Mouse (Mus musculus) kidney, postnatal 0 days (tissue): ENCODE results near the gene Art4. TPM values are rescaled to one million over a fixed set of nuclear protein-coding genes. Genes with fewer than 3 reads are reported as not detected.

Experiments used
- ATAC-seq: fragments of 200-750 bp; cut with Nextera tagmentation; replicated peaks from 2 replicates; pipeline ENCODE4 v1.8.0; 2017; ENCODE audit warnings: low read depth, moderate number of reproducible peaks, moderate TSS enrichment, moderate library complexity; ENCODE audit not compliant: low FRiP score
- DNase-seq: peaks from one replicate; pipeline ENCODE4 v3.0.0-alpha.2; 2016; ENCODE audit warnings: low spot score
- H3K27ac ChIP-seq: fragments of 300-500 bp; sonication (generic); 2 replicates; pipeline ENCODE4 v1.5.1; 2014; ENCODE audit warnings: mild to moderate bottlenecking
- H3K27me3 ChIP-seq: fragments of 300-500 bp; sonication (generic); 2 replicates; pipeline ENCODE4 v1.6.1; 2014; ENCODE audit warnings: low read length, mixed read lengths; ENCODE audit not compliant: insufficient read depth
- H3K36me3 ChIP-seq: fragments of 300-500 bp; sonication (generic); 2 replicates; pipeline ENCODE4 v1.6.1; 2014; ENCODE audit warnings: low read length, mixed read lengths; ENCODE audit not compliant: insufficient read depth
- H3K4me1 ChIP-seq: fragments of 300-500 bp; sonication (generic); replicated peaks from 2 replicates; pipeline ENCODE4 v1.6.1; 2014; ENCODE audit warnings: antibody characterized with exemption, low read length, mixed read lengths; ENCODE audit not compliant: insufficient read depth
- H3K4me2 ChIP-seq: fragments of 300-500 bp; sonication (generic); 2 replicates; pipeline ENCODE4 v1.6.1; 2014; ENCODE audit warnings: mild to moderate bottlenecking, low read length, moderate library complexity, mixed read lengths
- H3K4me3 ChIP-seq: fragments of 300-500 bp; sonication (generic); replicated peaks from 2 replicates; pipeline ENCODE4 v1.5.1; 2014; ENCODE audit warnings: low read depth, low read length
- H3K9ac ChIP-seq: fragments of 300-500 bp; sonication (generic); 2 replicates; pipeline ENCODE4 v1.6.1; 2014; ENCODE audit warnings: low read depth, low read length
- H3K9me3 ChIP-seq: fragments of 300-500 bp; sonication (generic); replicated peaks from 2 replicates; pipeline ENCODE4 v1.6.1; 2016; ENCODE audit warnings: low read length, inconsistent platforms, mixed read lengths
- CTCF ChIP-seq: IDR thresholded peaks from 2 replicates; pipeline ENCODE4 v1.5.1; 2016; ENCODE audit warnings: antibody characterized with exemption, low read depth, mild to moderate bottlenecking, moderate library complexity
- WGBS: fragments of 180-500 bp; shearing (Covaris S2); extraction: QIAGEN DNeasy Blood & Tissue Kit; methylation state at CpG from one replicate; pipeline ENCODE4 v1.1.7; 2014; 5-methylcytosine and 5-hydroxymethylcytosine counted together
- polyA plus RNA-seq: library from polyadenylated mRNA; unstranded; fragments of >200 nt; fragmentation: Nextera tagmentation; extraction: Ambion mirVana; gene quantifications from 2 replicates; pipeline ENCODE4 v1.2.1, GENCODE M21; 2015

Gene Art4
- polyA plus RNA-seq, 1 experiment from 2014 or later = 7.4 TPM

GRCm38 (mm10) chr6:136875670-136876069 lies 18.1 kb upstream of the Art4 start, which contains the start of gene Mgp:
Mgp (minus strand) TSS chr6:136875823.
- no peak for TF ChIP-seq CTCF
- H3K9me3 ChIP-seq = no peaks in the 10 kb centered on the region
- H3K4me2 ChIP-seq = peak within 1 kb of the TSS; percentile 50
- ATAC-seq (peak; percentile 82), DNase-seq (peak; percentile 88)
- H3K4me1 ChIP-seq = no peaks in the 10 kb centered on the region; the same call in 1 of the 2 replicates
- H3K4me3 ChIP-seq = peak within 1 kb of the TSS; percentile 36
- no peaks in the 10 kb centered on the region for H3K27me3 ChIP-seq
- H3K9ac ChIP-seq = peak within 1 kb of the TSS; percentile 59
- peak within 1 kb of the TSS; percentile 59; the same call in 1 of the 2 replicates for H3K27ac ChIP-seq
- 12% methylated on average over 9 of the region's 9 CpGs for WGBS
- no peaks in the 10 kb centered on the region for H3K36me3 ChIP-seq

- ATAC-seq = no peak
- H3K27ac ChIP-seq = peak overlapping the region; percentile 11; the same call in 1 of the 2 replicates
Measured at GRCm38 (mm10) chr6:136874599-136874998, 17.1 kb upstream of the Art4 start.

GRCm38 (mm10) chr6:136868921-136869320 lies 11.4 kb upstream of the Art4 start:
- 70% methylated on average over 5 of the region's 5 CpGs for WGBS
- Histone ChIP-seq H3K4me1 (no peaks in the 10 kb centered on the region; the same call in 1 of the 2 replicates), H3K9me3 (no peaks in the 10 kb centered on the region), H3K36me3 (no peaks in the 10 kb centered on the region), H3K27ac (no peak overlapping the region), H3K27me3 (no peaks in the 10 kb centered on the region), H3K9ac (no peak overlapping the region), H3K4me2 (no peak overlapping the region), H3K4me3 (no peak overlapping the region)
- ATAC-seq (no peak), DNase-seq (no peak)
- no peak for TF ChIP-seq CTCF

More at GRCm38 (mm10) chr6:136874599-136874998, 17.1 kb upstream of the Art4 start:
- H3K9ac ChIP-seq = peak overlapping the region; percentile 40; the same call in 1 of the 2 replicates
- TF ChIP-seq CTCF = no peak
- peak overlapping the region; percentile 36 for H3K4me3 ChIP-seq
- no peak for DNase-seq
- 35% methylated on average over 8 of the region's 8 CpGs for WGBS
- no peaks in the 10 kb centered on the region for H3K9me3 ChIP-seq
- no peaks in the 10 kb centered on the region for H3K36me3 ChIP-seq
- H3K4me2 ChIP-seq = peak overlapping the region; percentile 45
- H3K4me1 ChIP-seq = no peaks in the 10 kb centered on the region; the same call in 1 of the 2 replicates
- H3K27me3 ChIP-seq = no peaks in the 10 kb centered on the region

GRCm38 (mm10) chr6:136866150-136866549 lies 8.6 kb upstream of the Art4 start:
- H3K4me1 ChIP-seq = no peaks in the 10 kb centered on the region
- DNase-seq (peak; percentile 42), ATAC-seq (no peak)
- H3K9ac ChIP-seq = no peak overlapping the region
- 0 out of 2 replicates have a peak overlapping the region, but pooled peaks have one; percentile 22 for H3K27ac ChIP-seq
- no peaks in the 10 kb centered on the region for H3K36me3 ChIP-seq
- H3K9me3 ChIP-seq = no peaks in the 10 kb centered on the region
- TF ChIP-seq CTCF = no peak
- 62% methylated on average over 4 of the region's 4 CpGs for WGBS
- no peaks in the 10 kb centered on the region for H3K27me3 ChIP-seq
- H3K4me3 ChIP-seq = no peak overlapping the region
- no peak overlapping the region for H3K4me2 ChIP-seq

DNA sequence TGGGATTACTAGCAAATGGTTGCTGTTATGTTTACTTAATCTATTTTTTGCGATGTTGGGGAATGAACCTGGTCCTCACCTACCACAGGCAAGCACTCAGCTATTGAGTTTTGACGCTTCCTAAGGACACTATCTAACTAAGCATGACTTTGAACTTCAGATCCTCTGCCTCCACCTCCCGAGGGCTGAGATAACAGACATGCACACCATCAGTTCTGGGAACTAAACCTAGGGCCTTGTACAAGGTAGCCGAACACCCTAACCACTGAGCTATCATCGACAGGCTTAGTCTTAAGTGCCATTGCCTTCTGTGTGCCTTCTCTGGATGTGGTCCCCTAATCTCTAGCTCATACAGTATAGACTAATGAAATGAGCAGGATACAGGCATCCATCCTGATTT lies 7.8 kb upstream of the Art4 start:
- no peak for TF ChIP-seq CTCF

GRCm38 (mm10) chr6:136861020-136861419 lies 3.5 kb upstream of the Art4 start:
- DNase-seq = peak; percentile 94
- 0 out of 2 replicates have a peak, but pooled peaks have one; percentile 19 for ATAC-seq
- 34% methylated on average over 9 of the region's 9 CpGs for WGBS
- Histone ChIP-seq H3K27me3 (no peaks in the 10 kb centered on the region), H3K4me1 (0 out of 2 replicates have a peak, but pooled peaks cover 8% of the 10 kb centered on the region), H3K27ac (no peak overlapping the region), H3K4me3 (no peak overlapping the region), H3K4me2 (no peak overlapping the region), H3K9me3 (no peaks in the 10 kb centered on the region), H3K9ac (no peak overlapping the region), H3K36me3 (no peaks in the 10 kb centered on the region)
- TF ChIP-seq CTCF = peak; percentile 97

More for the DNA sequence above, 7.8 kb upstream of the Art4 start:
- Histone ChIP-seq H3K36me3 (no peaks in the 10 kb centered on the region), H3K9ac (no peak overlapping the region), H3K9me3 (no peaks in the 10 kb centered on the region), H3K4me3 (no peak overlapping the region), H3K4me1 (no peaks in the 10 kb centered on the region), H3K4me2 (no peak overlapping the region), H3K27ac (no peak overlapping the region), H3K27me3 (no peaks in the 10 kb centered on the region)
- no peak for ATAC-seq
- 90% methylated on average over 5 of the region's 5 CpGs for WGBS
- no peak for DNase-seq
